Mouse (Mus musculus) liver, postnatal 0 days (tissue): Measurements from ENCODE around the gene Ltbp1.

Experiments used
- CTCF ChIP-seq: sonication (generic); IDR thresholded peaks from 2 replicates; pipeline ENCODE4 v1.5.1; 2016; ENCODE audit warnings: antibody characterized with exemption, low read depth
- EP300 ChIP-seq: IDR thresholded peaks from 2 replicates; pipeline ENCODE4 v1.6.1; 2016; ENCODE audit warnings: antibody characterized with exemption, low read depth, mild to moderate bottlenecking

DNA sequence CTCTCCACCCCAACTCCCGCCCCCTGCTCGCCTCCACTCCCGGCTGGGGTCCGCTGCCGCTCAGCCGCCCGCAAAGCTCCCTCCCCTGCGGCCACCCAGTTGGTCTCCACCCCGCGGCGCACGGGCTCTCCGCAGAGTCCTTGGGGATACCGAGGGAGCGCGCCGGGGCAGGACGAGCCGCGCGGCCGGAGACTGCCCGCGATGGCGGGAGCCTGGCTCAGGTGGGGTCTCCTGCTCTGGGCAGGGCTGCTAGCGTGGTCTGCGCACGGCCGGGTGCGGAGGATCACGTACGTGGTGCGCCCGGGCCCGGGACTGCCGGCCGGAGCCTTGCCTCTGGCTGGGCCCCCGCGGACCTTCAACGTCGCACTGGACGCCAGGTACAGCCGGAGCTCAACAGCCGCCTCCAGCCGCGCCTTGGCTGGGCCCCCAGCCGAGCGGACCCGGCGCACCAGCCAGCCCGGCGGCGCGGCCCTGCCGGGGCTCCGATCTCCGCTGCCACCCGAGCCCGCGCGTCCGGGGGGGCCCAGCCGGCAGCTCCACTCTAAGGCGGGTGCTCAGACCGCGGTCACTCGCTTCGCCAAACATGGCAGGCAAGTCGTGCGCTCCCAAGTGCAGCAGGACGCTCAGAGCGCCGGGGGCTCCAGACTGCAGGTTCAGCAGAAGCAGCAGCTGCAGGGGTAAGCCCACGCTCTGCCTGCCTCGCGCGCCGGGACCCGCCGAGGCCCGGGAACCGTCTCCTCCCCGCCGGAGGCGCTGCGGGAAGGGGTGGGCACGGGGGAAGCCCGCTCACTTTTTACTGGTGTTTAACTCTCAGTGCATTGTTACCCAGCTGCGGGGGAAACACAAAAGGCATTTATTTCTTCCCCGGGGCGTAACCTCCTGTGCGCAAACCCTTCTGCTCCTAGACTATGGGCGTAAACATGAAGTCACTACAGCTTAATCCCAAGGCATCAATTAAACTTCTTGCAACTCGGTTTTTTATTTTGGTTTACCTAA, 615 bp downstream of the Ltbp1 start:
- TF ChIP-seq CTCF (no peak), EP300 (no peak)
